Mouse (Mus musculus): ENCODE data around the gene Cers5.
"Not testable (repeated sequence)": the region's sequence is repeated elsewhere in the genome, so short reads cannot be mapped to it uniquely, and the experiment has no call there.

Gene Cers5

GRCm38 (mm10) chr15:99704881-99705280 lies 67.8 kb downstream of the Cers5 start:
- DNase-seq: no peak

GRCm38 (mm10) chr15:99704041-99704681 lies 68.5 kb downstream of the Cers5 start:
- no peak for DNase-seq

- DNase-seq: no peak
Measured at GRCm38 (mm10) chr15:99703676-99704040, 69.0 kb downstream of the Cers5 start.

- no peak for DNase-seq
Measured at GRCm38 (mm10) chr15:99703104-99703503, 69.6 kb downstream of the Cers5 start.

GRCm38 (mm10) chr15:99701999-99702900 lies 70.4 kb downstream of the Cers5 start, which contains the start of gene Smarcd1:
Gene Smarcd1, plus strand, starts transcription at chr15:99702129.
- DNase-seq: peak; percentile 96

- not testable (repeated sequence) for DNase-seq
Measured at GRCm38 (mm10) chr15:99701640-99701998, 71.1 kb downstream of the Cers5 start.

GRCm38 (mm10) chr15:99700219-99701106 lies 72.2 kb downstream of the Cers5 start:
- DNase-seq: no peak

GRCm38 (mm10) chr15:99699715-99700114 lies 73.0 kb downstream of the Cers5 start:
- no peak for DNase-seq

- DNase-seq: no peak
Measured at GRCm38 (mm10) chr15:99698533-99699085, 74.1 kb downstream of the Cers5 start.

GRCm38 (mm10) chr15:99697309-99697708 lies 75.4 kb downstream of the Cers5 start:
- no peak for DNase-seq

GRCm38 (mm10) chr15:99691976-99692375 lies 80.7 kb downstream of the Cers5 start:
- no peak for DNase-seq

GRCm38 (mm10) chr15:99690924-99691323 lies 81.8 kb downstream of the Cers5 start:
- DNase-seq: no peak

GRCm38 (mm10) chr15:99688712-99689111 lies 84.0 kb downstream of the Cers5 start:
- DNase-seq: peak; percentile 65

Measured in lung, postnatal 14 days (tissue).